Mouse (Mus musculus): ENCODE data around the gene S100z. TPM values are rescaled to one million over a fixed set of nuclear protein-coding genes. Genes with fewer than 3 reads are reported as not detected.

Gene S100z
- polyA plus RNA-seq, 1 experiment from 2014 or later, result not detected

GRCm38 (mm10) chr13:95493296-95493695 is 14.8 kb upstream of the S100z start:
- ATAC-seq (replicated peaks; ENCODE audit: insufficient number of reproducible peaks, insufficient read depth, low FRiP score, low read depth), result no peak
- 57% methylated on average over 5 of the region's 5 CpGs for WGBS
- no peak overlapping the region for H3K27ac ChIP-seq
- peaks cover 12% of the 10 kb centered on the region for H3K4me1 ChIP-seq (replicated peaks)
- no peaks in the 10 kb centered on the region for H3K9me3 ChIP-seq (replicated peaks)
- no peaks in the 10 kb centered on the region for H3K27me3 ChIP-seq
- H3K9ac ChIP-seq, result no peak overlapping the region
- H3K4me3 ChIP-seq, result no peak overlapping the region
- no peak overlapping the region for H3K4me2 ChIP-seq
- H3K36me3 ChIP-seq, result no peaks in the 10 kb centered on the region

GRCm38 (mm10) chr13:95491327-95491726 is 12.8 kb upstream of the S100z start:
- Histone ChIP-seq H3K4me1 (replicated peaks) (peaks cover 12% of the 10 kb centered on the region), H3K9ac (no peak overlapping the region), H3K4me3 (no peak overlapping the region), H3K9me3 (replicated peaks) (no peaks in the 10 kb centered on the region), H3K27me3 (no peaks in the 10 kb centered on the region), H3K4me2 (no peak overlapping the region), H3K36me3 (no peaks in the 10 kb centered on the region), H3K27ac (no peak overlapping the region)
- 61% methylated on average over 11 of the region's 11 CpGs for WGBS
- ATAC-seq (replicated peaks; ENCODE audit: insufficient number of reproducible peaks, insufficient read depth, low FRiP score, low read depth), result no peak

- Histone ChIP-seq H3K9ac (no peak overlapping the region), H3K36me3 (no peaks in the 10 kb centered on the region), H3K9me3 (replicated peaks) (no peaks in the 10 kb centered on the region), H3K4me1 (replicated peaks) (no peaks in the 10 kb centered on the region), H3K4me3 (no peak overlapping the region), H3K27me3 (peaks cover 10% of the 10 kb centered on the region), H3K27ac (no peak overlapping the region), H3K4me2 (no peak overlapping the region)
- WGBS, result 16% methylated on average over 5 of the region's 5 CpGs
- no peak for ATAC-seq (replicated peaks; ENCODE audit: insufficient number of reproducible peaks, insufficient read depth, low FRiP score, low read depth)
Observed at GRCm38 (mm10) chr13:95484664-95485063, 6.1 kb upstream of the S100z start.

GRCm38 (mm10) chr13:95481428-95481827 is 2.9 kb upstream of the S100z start:
- Histone ChIP-seq H3K4me1 (replicated peaks) (no peaks in the 10 kb centered on the region), H3K27me3 (peaks cover 13% of the 10 kb centered on the region), H3K4me2 (no peak overlapping the region), H3K27ac (no peak overlapping the region), H3K9me3 (replicated peaks) (no peaks in the 10 kb centered on the region), H3K4me3 (no peak overlapping the region), H3K36me3 (no peaks in the 10 kb centered on the region), H3K9ac (no peak overlapping the region)
- WGBS, result 9% methylated on average over 4 of the region's 4 CpGs
- ATAC-seq (replicated peaks; ENCODE audit: insufficient number of reproducible peaks, insufficient read depth, low FRiP score, low read depth), result no peak

GRCm38 (mm10) chr13:95477173-95477572 is 1.3 kb downstream of the S100z start:
- no peak overlapping the region for H3K27ac ChIP-seq
- WGBS, result 77% methylated on average over 6 of the region's 6 CpGs
- no peak for ATAC-seq (replicated peaks; ENCODE audit: insufficient number of reproducible peaks, insufficient read depth, low FRiP score, low read depth)
- H3K9ac ChIP-seq, result no peak overlapping the region
- no peak overlapping the region for H3K4me2 ChIP-seq
- H3K36me3 ChIP-seq, result no peaks in the 10 kb centered on the region
- H3K4me1 ChIP-seq (replicated peaks), result no peaks in the 10 kb centered on the region; the same call in 1 of the 2 replicates
- no peak overlapping the region for H3K4me3 ChIP-seq
- H3K27me3 ChIP-seq, result peaks cover 13% of the 10 kb centered on the region
- no peaks in the 10 kb centered on the region for H3K9me3 ChIP-seq (replicated peaks)

- Histone ChIP-seq H3K9me3 (replicated peaks) (no peaks in the 10 kb centered on the region), H3K27me3 (peaks cover 7% of the 10 kb centered on the region), H3K4me2 (no peak overlapping the region), H3K36me3 (no peaks in the 10 kb centered on the region), H3K9ac (no peak overlapping the region), H3K4me3 (no peak overlapping the region), H3K27ac (no peak overlapping the region), H3K4me1 (replicated peaks) (no peaks in the 10 kb centered on the region; the same call in 1 of the 2 replicates)
- no peak for ATAC-seq (replicated peaks; ENCODE audit: insufficient number of reproducible peaks, insufficient read depth, low FRiP score, low read depth)
- WGBS, result 17% methylated on average over 7 of the region's 7 CpGs
Observed at GRCm38 (mm10) chr13:95475124-95475523, 3.4 kb downstream of the S100z start.

- WGBS, result 63% methylated on average over 3 of the region's 3 CpGs
- H3K4me3 ChIP-seq, result no peak overlapping the region
- no peaks in the 10 kb centered on the region for H3K36me3 ChIP-seq
- no peaks in the 10 kb centered on the region; the same call in 1 of the 2 replicates for H3K4me1 ChIP-seq (replicated peaks)
- no peak for ATAC-seq (replicated peaks; ENCODE audit: insufficient number of reproducible peaks, insufficient read depth, low FRiP score, low read depth)
- H3K27ac ChIP-seq, result no peak overlapping the region
- no peak overlapping the region for H3K9ac ChIP-seq
- H3K27me3 ChIP-seq, result peaks cover 3% of the 10 kb centered on the region; the same call in 1 of the 2 replicates
- H3K4me2 ChIP-seq, result no peak overlapping the region
- H3K9me3 ChIP-seq (replicated peaks), result no peaks in the 10 kb centered on the region
Observed at GRCm38 (mm10) chr13:95474294-95474693, 4.2 kb downstream of the S100z start.

- Histone ChIP-seq H3K4me2 (no peak overlapping the region), H3K27me3 (no peaks in the 10 kb centered on the region), H3K9ac (no peak overlapping the region), H3K27ac (no peak overlapping the region), H3K4me1 (replicated peaks) (no peaks in the 10 kb centered on the region; the same call in 1 of the 2 replicates), H3K9me3 (replicated peaks) (no peaks in the 10 kb centered on the region), H3K36me3 (no peaks in the 10 kb centered on the region), H3K4me3 (no peak overlapping the region)
- ATAC-seq (replicated peaks; ENCODE audit: insufficient number of reproducible peaks, insufficient read depth, low FRiP score, low read depth), result no peak
- 64% methylated on average over 2 of the region's 2 CpGs for WGBS
Observed at GRCm38 (mm10) chr13:95470970-95471369, 7.6 kb downstream of the S100z start.

GRCm38 (mm10) chr13:95451529-95451928 is 27.0 kb downstream of the S100z start:
- WGBS, result 61% methylated on average over 2 of the region's 2 CpGs
- no peak overlapping the region for H3K27ac ChIP-seq
- H3K36me3 ChIP-seq, result no peaks in the 10 kb centered on the region
- no peak overlapping the region for H3K4me2 ChIP-seq
- H3K4me3 ChIP-seq, result no peak overlapping the region
- no peaks in the 10 kb centered on the region for H3K27me3 ChIP-seq
- H3K9me3 ChIP-seq (replicated peaks), result no peaks in the 10 kb centered on the region
- no peak for ATAC-seq (replicated peaks; ENCODE audit: insufficient number of reproducible peaks, insufficient read depth, low FRiP score, low read depth)
- H3K4me1 ChIP-seq (replicated peaks), result 0 out of 2 replicates have a peak, but pooled peaks cover 6% of the 10 kb centered on the region
- H3K9ac ChIP-seq, result no peak overlapping the region

- 74% methylated on average over 9 of the region's 9 CpGs for WGBS
- Histone ChIP-seq H3K27me3 (peaks cover 6% of the 10 kb centered on the region), H3K4me1 (replicated peaks) (0 out of 2 replicates have a peak, but pooled peaks cover 6% of the 10 kb centered on the region), H3K9me3 (replicated peaks) (no peaks in the 10 kb centered on the region), H3K9ac (no peak overlapping the region), H3K27ac (no peak overlapping the region), H3K4me2 (no peak overlapping the region), H3K4me3 (no peak overlapping the region), H3K36me3 (no peaks in the 10 kb centered on the region)
- no peak for ATAC-seq (replicated peaks; ENCODE audit: insufficient number of reproducible peaks, insufficient read depth, low FRiP score, low read depth)
Observed at GRCm38 (mm10) chr13:95450636-95451210, 27.8 kb downstream of the S100z start.

- ATAC-seq (replicated peaks; ENCODE audit: insufficient number of reproducible peaks, insufficient read depth, low FRiP score, low read depth), result no peak
- 48% methylated on average over 3 of the region's 3 CpGs for WGBS
- Histone ChIP-seq H3K27ac (no peak overlapping the region), H3K36me3 (no peaks in the 10 kb centered on the region), H3K4me2 (no peak overlapping the region), H3K9ac (no peak overlapping the region), H3K4me3 (no peak overlapping the region), H3K27me3 (peaks cover 16% of the 10 kb centered on the region), H3K4me1 (replicated peaks) (0 out of 2 replicates have a peak, but pooled peaks cover 6% of the 10 kb centered on the region), H3K9me3 (replicated peaks) (no peaks in the 10 kb centered on the region)
Observed at GRCm38 (mm10) chr13:95449730-95450129, 28.8 kb downstream of the S100z start.

GRCm38 (mm10) chr13:95444824-95445223 is 33.7 kb downstream of the S100z start, which contains the start of gene Crhbp:
TSS of gene Crhbp (minus strand) at chr13:95444924.
- H3K4me3 ChIP-seq, result peak within 1 kb of the TSS; percentile 50
- H3K4me2 ChIP-seq, result peak within 1 kb of the TSS; percentile 89
- no peaks in the 10 kb centered on the region for H3K9me3 ChIP-seq (replicated peaks)
- peaks cover 46% of the 10 kb centered on the region for H3K27me3 ChIP-seq
- no peaks in the 10 kb centered on the region for H3K36me3 ChIP-seq
- no peak for ATAC-seq (replicated peaks; ENCODE audit: insufficient number of reproducible peaks, insufficient read depth, low FRiP score, low read depth)
- no peak within 1 kb of the TSS for H3K27ac ChIP-seq
- peak within 1 kb of the TSS; percentile 46; the same call in 1 of the 2 replicates for H3K9ac ChIP-seq
- H3K4me1 ChIP-seq (replicated peaks), result peaks cover 12% of the 10 kb centered on the region
- WGBS, result 63% methylated on average over 11 of the region's 11 CpGs
